Mouse (Mus musculus): ENCODE measurements at regions not wholly inside any gene's neighbourhood (a gene's known extent, or its start where the extent isn't known, plus 50 kb on each side); places are given as distances from the start of the nearest gene placed in this dataset.

DNA sequence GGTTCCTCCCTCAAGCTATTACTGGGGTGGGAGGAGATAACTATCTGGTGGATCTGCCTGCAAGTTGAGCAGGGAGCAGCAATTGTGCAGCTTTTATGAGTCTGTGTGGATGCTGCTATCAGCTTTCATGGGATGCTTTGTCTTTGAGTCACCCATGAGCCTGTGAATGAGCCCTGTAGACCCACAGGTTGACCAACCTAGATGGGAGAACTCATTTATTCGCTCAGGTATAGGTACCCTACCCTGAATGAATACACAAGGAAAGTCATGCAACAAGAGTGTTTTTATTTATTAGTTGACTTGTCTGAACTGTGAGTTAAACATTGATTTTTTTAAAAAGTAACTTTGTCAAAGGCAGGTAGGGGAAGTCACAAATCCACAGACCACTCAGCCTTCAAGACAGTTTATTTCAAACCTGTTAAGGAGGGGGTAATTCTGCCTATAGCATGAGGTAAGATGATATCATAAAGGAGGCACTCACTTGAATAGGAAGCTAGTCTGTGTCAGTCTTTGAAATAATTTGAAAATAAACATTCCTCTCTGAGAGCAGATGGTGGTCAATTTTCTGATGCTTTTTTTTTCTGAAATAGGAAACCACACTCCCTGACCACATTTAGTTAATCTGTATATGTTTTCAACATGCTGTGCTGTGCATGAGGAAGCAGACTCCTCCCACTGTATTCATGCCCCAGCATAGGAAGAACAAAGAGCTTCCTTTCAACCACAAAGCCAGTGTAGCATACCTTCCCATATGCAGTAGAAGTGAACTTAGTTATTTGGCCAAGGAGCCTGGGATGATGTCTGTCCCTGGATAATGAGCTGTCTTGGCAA lies 302.0 kb downstream of the Cmpk2 start:
- TF ChIP-seq CTCF (IDR thresholded peaks at IDR 0.05; ENCODE audit: low read depth), result no peak
- TF ChIP-seq EP300 (optimal IDR thresholded peaks at IDR 0.05), result no peak
